Mouse (Mus musculus): ENCODE results near the gene Cpvl.

Gene Cpvl

DNA sequence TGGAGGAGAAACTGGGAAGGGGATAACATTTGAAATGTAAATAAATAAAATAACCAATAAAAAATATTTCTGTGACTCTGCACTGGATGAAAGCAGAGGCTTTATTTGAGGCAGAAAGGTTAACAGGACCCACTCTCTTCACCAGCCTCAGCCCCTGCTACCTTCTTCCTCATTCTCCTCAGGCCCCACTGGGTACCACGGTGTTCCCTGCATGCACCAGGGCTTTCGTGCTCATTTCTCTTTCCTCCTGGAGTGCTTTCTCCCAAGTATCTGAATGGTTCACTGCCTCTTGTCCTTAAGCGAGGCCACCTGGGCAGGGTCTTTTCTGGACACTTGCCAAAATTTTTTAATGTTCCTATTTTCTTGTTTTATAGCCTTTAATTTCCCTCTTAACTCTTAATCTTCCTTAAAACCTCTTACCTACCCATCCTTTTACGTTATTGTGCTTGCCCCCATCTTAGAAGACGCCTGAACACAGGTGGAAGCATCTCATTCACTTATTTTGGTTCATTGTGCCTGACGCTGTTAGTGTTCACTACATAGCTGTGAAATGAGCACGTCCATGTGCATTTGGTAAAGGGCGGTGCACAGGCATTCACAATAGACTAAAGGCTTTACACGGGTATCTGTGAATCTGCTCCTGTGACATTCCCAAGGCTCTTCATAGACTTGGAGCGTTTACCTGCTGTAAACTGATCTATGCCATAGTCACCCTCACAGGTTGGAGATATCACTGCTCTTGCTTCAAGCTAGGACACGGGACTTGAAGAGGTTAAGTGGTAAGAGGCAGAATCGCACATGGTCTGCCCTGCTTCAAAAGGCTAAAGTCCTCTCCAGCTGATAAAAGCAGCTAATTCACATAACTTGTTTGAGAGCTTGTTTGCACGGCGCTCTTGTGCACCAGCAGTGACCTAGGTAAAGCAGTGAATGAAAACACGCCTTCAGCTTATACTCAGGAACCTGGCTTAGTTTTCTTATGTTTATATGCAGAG, 41.0 kb downstream of the Cpvl start:
- DNase-seq (ENCODE audit: extremely low spot score, low spot score): no peak

DNA sequence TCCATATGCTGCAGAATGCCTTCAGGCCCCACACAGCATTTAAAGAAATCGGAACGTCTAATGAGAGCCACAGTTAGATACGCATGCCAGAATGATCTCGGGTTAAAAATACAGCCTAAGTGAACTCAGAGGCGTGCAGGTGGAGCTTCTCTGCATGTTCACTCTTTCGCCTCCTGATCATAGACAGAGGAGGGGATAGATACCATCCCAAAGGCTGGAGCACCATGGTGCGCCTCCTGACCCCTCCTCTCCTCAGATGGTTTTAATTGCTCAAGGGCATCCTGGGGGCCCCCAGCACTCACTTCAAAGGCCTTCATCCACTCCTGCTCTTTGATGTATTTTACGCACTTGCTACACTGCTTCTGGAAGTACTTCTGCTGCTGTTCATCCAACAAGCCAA, 46.9 kb downstream of the Cpvl start:
- DNase-seq (ENCODE audit: extremely low spot score, low spot score): no peak

GRCm38 (mm10) chr6:53929858-53930257, 48.6 kb downstream of the Cpvl start:
- no peak for DNase-seq (ENCODE audit: extremely low spot score, low spot score)

DNA sequence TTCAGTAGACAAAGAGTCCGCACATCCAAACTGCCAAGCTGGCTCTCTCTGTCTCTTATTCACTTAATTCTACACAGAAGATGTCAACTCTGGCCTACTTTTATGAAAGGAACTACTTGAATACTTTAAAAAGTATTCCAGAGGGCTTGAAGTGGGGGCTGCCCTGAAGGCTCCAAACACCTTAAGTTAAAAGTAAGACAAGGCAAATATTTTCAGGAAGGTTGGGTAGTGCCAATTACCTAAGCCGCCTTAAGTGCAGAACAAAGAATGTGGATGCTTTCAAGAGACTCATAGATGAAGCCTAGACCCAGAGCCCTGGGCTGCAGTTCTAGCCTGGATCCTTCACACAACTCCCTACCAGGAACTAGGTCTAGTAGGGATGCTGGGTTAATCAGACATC, 52.3 kb downstream of the Cpvl start:
- no peak for DNase-seq (ENCODE audit: extremely low spot score, low spot score)

GRCm38 (mm10) chr6:53925192-53925591, 53.3 kb downstream of the Cpvl start:
- no peak for DNase-seq (ENCODE audit: extremely low spot score, low spot score)

- no peak for DNase-seq (ENCODE audit: extremely low spot score, low spot score)
Measured at GRCm38 (mm10) chr6:53920041-53920440, 58.4 kb downstream of the Cpvl start.

GRCm38 (mm10) chr6:53917026-53917558, 61.4 kb downstream of the Cpvl start:
- no peak for DNase-seq (ENCODE audit: extremely low spot score, low spot score)

GRCm38 (mm10) chr6:53915347-53915746, 63.1 kb downstream of the Cpvl start:
- no peak for DNase-seq (ENCODE audit: extremely low spot score, low spot score)

DNA sequence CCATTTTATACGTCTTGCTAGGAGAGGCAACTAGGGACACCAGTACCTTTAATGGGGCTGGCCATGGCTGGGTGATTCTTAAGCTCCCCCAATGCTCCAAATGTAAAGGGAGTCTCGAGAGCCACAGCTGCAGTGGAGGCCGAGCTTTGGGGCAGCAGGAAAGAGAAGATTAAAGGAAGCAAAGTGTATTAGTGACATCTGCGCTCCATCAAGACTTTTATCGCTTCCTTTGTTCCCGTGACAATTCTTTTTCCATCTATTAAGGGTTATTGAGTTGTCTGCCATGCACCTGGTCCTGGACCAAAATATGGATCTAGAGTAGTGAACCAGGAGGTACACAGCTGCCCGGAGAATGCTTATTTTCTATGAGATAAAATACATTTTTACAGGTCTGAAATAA, 65.3 kb downstream of the Cpvl start:
- no peak for DNase-seq (ENCODE audit: extremely low spot score, low spot score)

GRCm38 (mm10) chr6:53912112-53912782, 66.2 kb downstream of the Cpvl start:
- DNase-seq (ENCODE audit: extremely low spot score, low spot score): no peak

- no peak for DNase-seq (ENCODE audit: extremely low spot score, low spot score)
Measured at GRCm38 (mm10) chr6:53909986-53910385, 68.5 kb downstream of the Cpvl start.

DNA sequence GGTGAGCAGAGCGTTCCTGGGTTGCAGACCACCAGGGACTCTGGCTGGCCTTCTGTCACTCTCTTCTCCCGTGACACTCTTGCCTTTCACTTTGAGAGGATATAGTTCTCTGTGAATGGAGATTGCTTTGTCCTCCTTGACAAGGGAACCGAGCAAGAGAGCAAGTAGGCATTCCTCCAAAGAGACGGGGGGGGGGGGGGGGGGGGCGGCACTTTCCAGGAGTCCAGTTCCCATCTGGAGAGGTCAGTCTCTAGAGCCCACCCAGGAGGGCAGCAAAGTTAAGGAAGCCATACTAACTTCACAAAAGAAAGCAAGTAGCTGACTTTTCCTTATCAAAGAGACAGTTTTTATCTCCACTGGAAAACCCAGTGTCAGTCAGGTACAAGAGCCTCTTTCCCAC, 69.0 kb downstream of the Cpvl start:
- DNase-seq (ENCODE audit: extremely low spot score, low spot score): no peak

DNA sequence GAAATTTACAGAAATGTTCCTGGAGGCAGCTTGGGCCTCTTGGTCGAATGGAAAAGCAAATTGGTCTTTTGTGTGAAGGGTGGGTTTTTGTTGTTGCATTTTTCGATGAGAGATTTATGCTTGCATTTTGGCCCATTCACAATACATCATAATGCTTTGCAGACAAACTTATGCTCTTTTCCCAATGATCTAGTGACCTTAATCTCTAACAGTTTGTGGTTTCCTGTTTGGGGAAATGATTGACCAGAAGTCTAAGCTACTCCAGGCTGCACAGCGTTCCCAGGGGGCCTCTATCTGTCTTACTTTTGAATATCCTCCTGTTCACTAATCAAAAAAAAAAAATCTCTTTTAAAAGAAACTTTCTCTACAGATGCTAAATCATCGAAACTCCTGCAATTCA, 71.6 kb downstream of the Cpvl start:
- DNase-seq (ENCODE audit: extremely low spot score, low spot score): no peak

DNA sequence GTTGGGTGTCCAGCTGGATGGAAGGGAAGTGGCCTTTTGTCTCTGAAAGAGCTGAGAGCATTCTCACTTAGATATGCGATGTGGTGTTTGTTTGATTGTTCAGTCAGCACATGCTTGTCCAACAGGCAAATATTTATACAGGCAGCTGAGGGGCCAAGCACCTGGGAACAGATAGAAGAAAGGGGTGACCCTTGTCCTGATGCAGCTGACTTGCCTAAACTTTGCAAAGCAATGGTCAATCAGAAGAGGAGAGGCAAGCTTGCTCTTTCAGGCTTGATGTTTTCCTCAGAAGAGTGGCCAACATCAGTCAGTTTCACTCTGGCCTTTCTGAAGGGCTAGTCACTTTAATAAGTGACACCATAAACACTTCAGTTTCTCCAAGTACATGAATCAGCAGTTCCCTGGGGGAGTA, 72.4 kb downstream of the Cpvl start:
- no peak for DNase-seq (ENCODE audit: extremely low spot score, low spot score)

DNA sequence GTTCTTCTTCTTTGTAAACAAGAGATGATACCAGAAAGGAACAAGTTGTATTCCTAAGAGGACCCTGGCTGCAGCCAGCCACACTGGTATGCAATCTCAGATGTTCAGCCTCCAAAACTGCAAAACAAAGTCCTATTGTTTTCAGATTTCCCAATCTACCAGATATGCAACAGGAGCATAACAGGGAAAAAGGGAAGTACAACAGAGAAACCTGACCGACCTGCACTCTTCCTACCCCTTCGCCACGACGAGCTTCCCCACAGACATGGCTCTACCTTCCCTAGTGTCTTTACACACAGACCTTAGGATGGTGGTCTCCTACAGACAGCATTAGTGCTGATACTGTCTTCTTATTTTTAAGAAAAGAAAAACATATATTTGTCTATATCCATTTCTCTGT, 72.9 kb downstream of the Cpvl start:
- no peak for DNase-seq (ENCODE audit: extremely low spot score, low spot score)

DNA sequence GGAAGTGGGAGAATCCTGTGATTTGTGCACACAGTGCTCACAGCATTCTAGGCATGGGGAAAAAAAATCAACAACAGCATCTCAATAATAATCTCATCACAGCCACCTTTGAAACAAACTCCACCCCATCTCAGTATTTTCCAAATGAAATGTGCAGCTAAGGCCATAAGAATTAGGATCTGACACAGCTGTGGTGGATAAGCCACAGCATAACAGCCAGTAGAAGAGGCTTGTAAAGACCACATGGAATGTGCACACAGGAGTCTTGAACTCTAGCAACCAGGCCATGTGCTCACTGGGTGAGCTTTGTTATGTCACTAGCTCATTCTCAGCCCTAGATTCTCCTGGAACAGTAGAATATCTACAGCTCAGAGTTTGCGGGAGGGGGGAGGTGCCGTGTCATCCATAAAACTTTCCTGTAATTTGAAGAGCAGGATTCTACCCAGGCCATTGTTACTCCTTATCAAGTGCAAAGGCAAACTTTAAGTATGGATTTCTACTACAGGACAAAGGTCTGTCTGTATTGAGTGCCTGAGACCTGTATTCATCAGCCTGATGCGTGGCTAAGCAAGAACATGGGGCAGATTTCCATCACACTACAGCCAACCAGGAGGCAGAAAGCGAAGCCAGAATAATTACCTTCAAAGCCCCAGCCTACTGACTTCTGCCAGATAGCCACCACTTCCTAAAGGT, 73.6 kb downstream of the Cpvl start:
- DNase-seq (ENCODE audit: extremely low spot score, low spot score): no peak

DNA sequence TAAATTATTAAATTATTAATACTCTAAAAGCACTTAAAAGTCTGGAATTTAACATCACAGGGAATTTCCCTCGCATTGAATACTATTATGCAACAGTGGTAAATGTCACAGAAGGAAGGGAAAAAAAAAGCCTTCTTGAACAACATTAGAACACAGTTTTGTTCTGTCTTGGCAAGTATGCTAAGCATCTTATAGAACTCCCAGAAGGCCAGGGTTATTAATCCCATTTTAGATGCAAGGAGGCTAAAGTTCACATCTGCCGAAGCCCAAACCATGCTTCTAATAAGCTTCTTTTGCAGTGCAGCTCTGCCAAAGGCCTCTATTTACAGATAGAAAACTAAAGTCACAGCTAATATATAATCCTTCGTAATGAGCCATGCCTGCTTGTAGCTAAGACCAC, 74.3 kb downstream of the Cpvl start:
- DNase-seq (ENCODE audit: extremely low spot score, low spot score): no peak

DNA sequence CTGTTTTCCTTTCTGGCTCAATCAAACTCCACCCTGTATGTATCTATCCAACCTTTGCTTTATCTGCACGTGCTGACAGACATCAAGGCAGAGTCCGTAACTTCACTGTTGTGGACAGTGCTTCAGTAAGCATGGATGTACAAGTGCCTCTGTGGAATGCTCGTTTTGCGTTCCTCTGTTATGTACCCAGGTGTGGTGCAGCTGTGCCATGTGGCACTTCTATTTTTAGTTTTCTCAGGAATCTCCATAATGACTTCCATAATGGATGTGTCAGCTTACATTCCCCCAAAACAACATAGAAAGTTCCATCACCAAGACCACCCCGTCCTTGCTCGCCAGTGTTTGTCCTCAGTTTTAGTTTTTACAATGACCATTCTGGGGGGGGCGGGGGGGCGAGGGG, 76.7 kb downstream of the Cpvl start:
- DNase-seq (ENCODE audit: extremely low spot score, low spot score): no peak

DNA sequence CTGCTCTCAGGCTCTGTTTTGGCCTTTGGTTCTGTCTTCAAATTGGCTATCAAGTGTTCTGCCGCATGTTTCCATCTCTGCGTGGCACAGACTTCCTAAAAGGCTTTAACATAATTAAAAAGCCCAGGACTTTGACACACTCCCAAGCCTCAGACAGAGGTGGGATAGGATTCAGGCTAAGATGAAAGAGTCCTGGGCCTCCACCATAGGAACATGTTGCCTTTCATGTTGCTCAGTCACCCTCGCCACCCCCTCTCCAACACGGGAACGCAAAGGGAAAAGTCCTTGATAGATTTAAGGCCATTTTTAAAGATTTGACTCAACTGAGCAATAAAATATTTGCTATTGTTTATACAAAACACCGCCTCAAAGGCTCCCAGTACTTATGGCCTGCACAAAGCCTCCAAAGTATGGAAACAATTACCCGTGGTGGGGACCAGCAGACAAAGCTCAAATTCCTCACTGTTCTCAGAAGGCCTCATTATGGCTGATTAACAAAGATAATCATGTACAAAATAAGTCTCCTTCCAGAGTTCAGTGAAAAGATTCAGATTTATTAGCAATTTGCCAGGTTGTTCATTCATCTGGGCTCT, 80.5 kb downstream of the Cpvl start:
- no peak for DNase-seq (ENCODE audit: extremely low spot score, low spot score)

- no peak for DNase-seq (ENCODE audit: extremely low spot score, low spot score)
Measured at GRCm38 (mm10) chr6:53897126-53897525, 81.3 kb downstream of the Cpvl start.

- DNase-seq (ENCODE audit: extremely low spot score, low spot score): no peak
Measured at GRCm38 (mm10) chr6:53893731-53894130, 84.7 kb downstream of the Cpvl start.

Measured in neural tube, embryonic 10.5 days (tissue).